Mouse (Mus musculus) forebrain, embryonic 14.5 days (tissue): ENCODE results near the gene Ubtd2. TPM values are rescaled to one million over a fixed set of nuclear protein-coding genes. Genes with fewer than 3 reads are reported as not detected.

Source experiments
- ATAC-seq: fragments of 200-750 bp; cut with Nextera tagmentation; 2 replicates; pipeline ENCODE4 v1.8.0; 2017; ENCODE audit warnings: mild to moderate bottlenecking, moderate library complexity
- DNase-seq: peaks from one replicate; pipeline ENCODE4 v3.0.0-alpha.2; 2015; ENCODE audit warnings: low spot score
- H3K27ac ChIP-seq: fragments of 300-500 bp; sonication (generic); 2 replicates; pipeline ENCODE4 v1.5.1; 2014; ENCODE audit warnings: low read depth, mild to moderate bottlenecking, control low read depth, low read length, moderate library complexity
- H3K27me3 ChIP-seq: fragments of 300-500 bp; sonication (generic); replicated peaks from 2 replicates; pipeline ENCODE4 v1.6.1; 2014; ENCODE audit warnings: low read length, control low read depth, mixed read lengths; ENCODE audit not compliant: control insufficient read depth, insufficient read depth
- H3K36me3 ChIP-seq: fragments of 300-500 bp; sonication (generic); 2 replicates; pipeline ENCODE4 v1.6.1; 2014; ENCODE audit warnings: low read length, control low read depth; ENCODE audit not compliant: control insufficient read depth, insufficient read depth
- H3K4me1 ChIP-seq: fragments of 300-500 bp; sonication (generic); 2 replicates; pipeline ENCODE4 v1.6.1; 2014; ENCODE audit warnings: antibody characterized with exemption, low read length, control low read depth; ENCODE audit not compliant: control insufficient read depth, insufficient read depth
- H3K4me2 ChIP-seq: fragments of 300-500 bp; sonication (generic); 2 replicates; pipeline ENCODE4 v1.6.1; 2014; ENCODE audit warnings: mild to moderate bottlenecking, control low read depth, low read length
- H3K4me3 ChIP-seq: fragments of 300-500 bp; sonication (generic); 2 replicates; pipeline ENCODE4 v1.5.1; 2014; ENCODE audit warnings: low read depth, low read length, control low read depth
- H3K9ac ChIP-seq: fragments of 300-500 bp; sonication (generic); 2 replicates; pipeline ENCODE4 v1.6.1; 2014; ENCODE audit warnings: mild to moderate bottlenecking, low read length, control low read depth, moderate library complexity
- H3K9me3 ChIP-seq: fragments of 300-500 bp; sonication (generic); replicated peaks from 2 replicates; pipeline ENCODE4 v1.6.1; 2016; ENCODE audit warnings: low read length, control low read depth, mixed read lengths; ENCODE audit not compliant: control insufficient read depth
- WGBS: fragments of 180-500 bp; shearing (Covaris S2); extraction: QIAGEN DNeasy Blood & Tissue Kit; methylation state at CpG from one replicate; pipeline ENCODE4 v1.1.7; 2014; 5-methylcytosine and 5-hydroxymethylcytosine counted together
- polyA plus RNA-seq: library from polyadenylated mRNA; unstranded; fragments of >200 nt; fragmentation: Nextera tagmentation; extraction: Ambion mirVana; gene quantifications from 2 replicates; pipeline ENCODE4 v1.2.1, GENCODE M21; 2014

The Ubtd2 gene
- polyA plus RNA-seq, 1 experiment from 2014 or later, result 71.7 TPM

DNA sequence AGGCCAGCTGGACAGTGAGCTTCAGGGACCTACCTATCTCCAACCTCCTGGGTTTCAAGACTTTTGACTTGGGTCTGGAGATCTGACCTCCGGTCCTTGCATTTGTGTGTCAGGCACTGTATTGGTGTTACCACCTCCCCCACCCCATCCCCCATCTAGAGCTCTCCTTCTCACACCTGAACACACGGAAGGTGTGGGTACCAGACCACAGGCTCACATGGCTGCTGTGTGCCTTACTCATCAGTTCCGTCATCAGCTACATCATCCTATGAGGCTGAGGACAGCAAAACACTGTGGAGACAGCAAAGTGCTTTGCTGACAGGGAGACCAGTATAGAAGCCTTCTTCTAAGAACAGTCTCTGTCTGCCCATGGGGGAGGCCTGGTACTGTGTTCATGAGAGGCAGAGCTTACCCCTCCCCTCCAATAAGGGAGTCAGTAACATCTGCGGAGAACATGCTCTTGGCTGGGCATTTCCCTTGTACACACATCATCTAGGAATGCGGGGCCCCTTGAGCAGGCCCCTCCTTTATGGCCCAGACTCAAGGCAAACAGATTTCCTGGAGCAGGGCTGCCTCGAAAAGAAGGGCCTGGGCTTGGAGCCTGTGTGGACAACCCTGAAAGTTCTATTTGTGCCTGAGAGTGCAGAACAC is 19.6 kb upstream of the Ubtd2 start:
- Histone ChIP-seq H3K9me3 (no peaks in the 10 kb centered on the region), H3K9ac (no peak overlapping the region), H3K27ac (no peak overlapping the region), H3K4me2 (no peak overlapping the region), H3K4me3 (no peak overlapping the region), H3K36me3 (no peaks in the 10 kb centered on the region), H3K4me1 (no peaks in the 10 kb centered on the region), H3K27me3 (no peaks in the 10 kb centered on the region)
- peak; percentile 14 for DNase-seq
- ATAC-seq, result no peak
- 75% methylated on average over 6 of the region's 6 CpGs for WGBS

DNA sequence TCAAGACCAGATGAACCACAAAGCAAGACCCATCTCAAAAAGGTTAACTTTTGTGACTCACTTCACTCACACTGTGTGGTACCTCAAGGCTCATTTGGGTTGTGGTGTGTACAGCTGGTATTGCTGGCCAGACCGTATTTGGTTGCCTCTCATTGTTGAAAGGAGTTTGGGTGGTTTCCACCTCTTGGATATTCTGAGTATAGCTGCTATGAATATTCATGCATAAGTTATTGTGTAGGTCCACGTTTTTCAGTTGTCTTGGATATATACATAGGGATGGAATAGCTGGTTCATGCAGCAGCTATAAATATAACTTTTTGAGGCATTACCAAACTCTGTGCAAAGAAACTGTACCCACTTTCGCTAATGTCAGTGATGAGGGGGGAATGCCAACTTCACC is 12.6 kb upstream of the Ubtd2 start:
- no peak overlapping the region for H3K4me3 ChIP-seq
- 80% methylated on average over 3 of the region's 3 CpGs for WGBS
- no peak overlapping the region for H3K27ac ChIP-seq
- ATAC-seq (no peak), DNase-seq (no peak)
- H3K9ac ChIP-seq, result no peak overlapping the region
- no peak overlapping the region for H3K4me2 ChIP-seq
- no peaks in the 10 kb centered on the region for H3K9me3 ChIP-seq
- no peaks in the 10 kb centered on the region; the same call in 1 of the 2 replicates for H3K27me3 ChIP-seq
- no peaks in the 10 kb centered on the region for H3K4me1 ChIP-seq
- H3K36me3 ChIP-seq, result no peaks in the 10 kb centered on the region

DNA sequence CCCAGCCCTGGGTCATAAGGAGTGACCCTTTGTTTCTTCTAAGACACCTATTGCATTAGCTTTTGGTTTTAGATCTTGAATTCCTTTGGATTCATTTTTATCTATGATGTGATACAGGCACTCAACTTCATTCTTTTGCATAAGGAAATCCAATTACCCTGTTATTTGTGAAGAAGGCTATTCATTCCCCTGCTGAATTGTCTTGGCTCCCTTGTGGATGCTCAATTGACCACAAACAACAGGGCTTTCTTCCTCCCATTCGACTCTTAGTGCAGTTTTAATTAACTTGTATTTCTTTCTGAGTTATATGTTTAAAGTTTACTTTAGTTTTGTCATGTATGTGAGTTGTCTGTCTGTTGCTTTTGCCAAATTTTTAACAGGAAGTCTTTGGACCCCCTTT is 10.9 kb upstream of the Ubtd2 start:
- H3K36me3 ChIP-seq, result no peaks in the 10 kb centered on the region

DNA sequence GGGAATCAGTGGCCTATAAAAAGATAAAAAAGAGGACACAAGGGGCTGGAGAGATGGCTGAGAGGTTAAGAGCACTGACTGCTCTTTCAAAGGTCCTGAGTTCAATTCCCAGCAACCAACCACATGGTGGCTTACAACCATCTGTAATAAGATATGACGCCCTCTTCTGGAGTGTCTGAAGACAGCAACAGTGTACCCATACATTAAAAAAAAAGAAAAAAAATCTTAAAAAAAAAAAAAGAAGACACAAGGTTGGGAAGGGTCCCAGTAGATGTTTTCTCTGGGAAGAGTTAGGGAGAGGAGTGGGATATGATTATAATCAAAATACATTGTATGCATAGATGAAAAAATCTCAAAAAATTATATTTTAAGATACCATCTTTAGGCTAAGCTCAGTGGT is 10.0 kb upstream of the Ubtd2 start:
- no peaks in the 10 kb centered on the region for H3K4me1 ChIP-seq
- no peak overlapping the region for H3K4me2 ChIP-seq
- H3K27ac ChIP-seq, result no peak overlapping the region
- ATAC-seq, result no peak
- no peak overlapping the region for H3K9ac ChIP-seq
- H3K27me3 ChIP-seq, result no peaks in the 10 kb centered on the region; the same call in 1 of the 2 replicates
- DNase-seq, result no peak
- H3K9me3 ChIP-seq, result no peaks in the 10 kb centered on the region
- no peak overlapping the region for H3K4me3 ChIP-seq
- WGBS, result 72% methylated on average over 1 of the region's 1 CpGs
- no peaks in the 10 kb centered on the region for H3K36me3 ChIP-seq

More for the DNA sequence above, 10.9 kb upstream of the Ubtd2 start:
- ATAC-seq (no peak), DNase-seq (peak; percentile 26)
- no peak overlapping the region for H3K4me3 ChIP-seq
- no peaks in the 10 kb centered on the region for H3K4me1 ChIP-seq
- H3K9ac ChIP-seq, result no peak overlapping the region
- H3K27me3 ChIP-seq, result no peaks in the 10 kb centered on the region; the same call in 1 of the 2 replicates
- H3K27ac ChIP-seq, result no peak overlapping the region
- 2% methylated on average over 1 of the region's 1 CpGs for WGBS
- no peak overlapping the region for H3K4me2 ChIP-seq
- no peaks in the 10 kb centered on the region for H3K9me3 ChIP-seq

DNA sequence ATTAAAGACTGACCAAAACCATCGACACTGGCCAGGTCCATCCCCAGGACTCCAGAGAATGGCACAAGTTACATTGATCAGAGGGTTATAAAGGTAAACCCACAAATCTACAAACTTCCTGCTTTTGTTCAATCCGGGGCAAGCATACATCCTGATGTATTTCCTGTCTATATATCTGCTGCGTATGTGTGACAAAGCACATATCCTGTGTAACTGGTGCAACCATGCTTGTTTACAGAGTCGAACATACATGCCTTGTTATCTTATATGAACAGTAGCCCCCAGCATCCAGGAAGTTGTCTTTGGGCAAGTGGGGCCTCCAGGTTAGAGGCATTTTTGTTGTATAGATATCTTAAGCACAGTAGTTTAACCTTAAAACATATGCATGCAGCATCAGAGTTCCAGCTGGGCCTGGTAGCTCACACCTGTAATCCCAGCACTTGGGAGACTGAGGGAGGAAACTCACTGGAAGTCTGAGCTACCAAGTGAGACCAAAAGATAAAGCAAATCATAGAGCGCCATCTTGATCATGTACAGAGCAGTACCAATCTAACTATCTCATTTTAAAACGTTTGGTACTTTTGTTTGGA is 9.4 kb upstream of the Ubtd2 start:
- WGBS, result 84% methylated on average over 6 of the region's 6 CpGs
- ATAC-seq, result no peak
- Histone ChIP-seq H3K4me1 (no peaks in the 10 kb centered on the region), H3K27ac (no peak overlapping the region), H3K4me2 (no peak overlapping the region), H3K4me3 (no peak overlapping the region), H3K9me3 (no peaks in the 10 kb centered on the region), H3K36me3 (no peaks in the 10 kb centered on the region), H3K9ac (no peak overlapping the region), H3K27me3 (no peaks in the 10 kb centered on the region; the same call in 1 of the 2 replicates)
- no peak for DNase-seq

DNA sequence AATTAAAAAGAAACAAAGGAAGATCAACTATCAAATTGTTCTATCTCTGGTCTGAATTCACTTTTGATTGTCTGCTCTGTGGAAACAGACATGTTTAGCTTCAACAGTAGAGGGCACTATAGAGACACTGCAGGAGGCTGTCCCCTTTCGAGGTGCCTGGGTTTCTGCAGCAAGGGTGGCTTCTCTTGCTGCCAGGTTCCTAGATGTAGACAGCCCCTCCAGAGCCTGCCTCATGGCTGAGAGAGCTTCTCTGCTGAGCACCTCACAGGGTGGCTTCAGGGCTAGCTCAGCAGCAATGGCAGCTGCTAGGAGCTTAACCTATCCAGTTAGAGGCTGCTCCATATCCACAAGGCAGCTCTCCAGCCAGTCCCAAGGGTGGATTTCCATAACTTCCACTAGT is 5.0 kb upstream of the Ubtd2 start:
- H3K27ac ChIP-seq, result no peak overlapping the region
- no peak overlapping the region for H3K4me2 ChIP-seq
- no peak overlapping the region for H3K9ac ChIP-seq
- WGBS, result 5% methylated on average over 1 of the region's 1 CpGs
- no peaks in the 10 kb centered on the region for H3K4me1 ChIP-seq
- ATAC-seq (no peak), DNase-seq (peak; percentile 85)
- H3K9me3 ChIP-seq, result no peaks in the 10 kb centered on the region
- no peaks in the 10 kb centered on the region; the same call in 1 of the 2 replicates for H3K27me3 ChIP-seq
- no peak overlapping the region for H3K4me3 ChIP-seq
- H3K36me3 ChIP-seq, result no peaks in the 10 kb centered on the region

DNA sequence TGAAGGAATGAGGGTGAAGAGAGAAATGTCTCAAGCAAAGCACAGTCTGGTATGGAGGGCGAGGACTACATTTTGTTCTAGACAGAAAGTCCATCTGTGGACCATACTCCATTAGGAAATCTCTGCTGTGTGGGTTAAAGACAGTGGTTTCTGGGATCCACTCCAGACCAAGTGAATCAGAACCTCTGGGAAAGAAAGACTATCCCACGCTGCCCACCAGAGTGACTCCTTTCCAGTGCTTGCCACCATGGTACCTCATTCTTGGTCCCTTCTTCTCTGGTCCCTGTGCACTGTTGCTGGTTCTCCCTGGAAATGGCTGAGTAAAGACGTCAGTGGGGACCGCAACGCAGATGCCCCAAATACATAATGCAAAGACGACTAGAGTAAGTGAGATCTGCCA is 3.9 kb upstream of the Ubtd2 start:
- no peaks in the 10 kb centered on the region for H3K9me3 ChIP-seq
- H3K4me3 ChIP-seq, result no peak overlapping the region
- no peak overlapping the region for H3K27ac ChIP-seq
- no peaks in the 10 kb centered on the region for H3K36me3 ChIP-seq
- WGBS, result 88% methylated on average over 6 of the region's 6 CpGs
- DNase-seq (no peak), ATAC-seq (no peak)
- no peaks in the 10 kb centered on the region for H3K27me3 ChIP-seq
- no peak overlapping the region for H3K4me2 ChIP-seq
- no peak overlapping the region for H3K9ac ChIP-seq
- peaks cover 3% of the 10 kb centered on the region; the same call in 1 of the 2 replicates for H3K4me1 ChIP-seq

DNA sequence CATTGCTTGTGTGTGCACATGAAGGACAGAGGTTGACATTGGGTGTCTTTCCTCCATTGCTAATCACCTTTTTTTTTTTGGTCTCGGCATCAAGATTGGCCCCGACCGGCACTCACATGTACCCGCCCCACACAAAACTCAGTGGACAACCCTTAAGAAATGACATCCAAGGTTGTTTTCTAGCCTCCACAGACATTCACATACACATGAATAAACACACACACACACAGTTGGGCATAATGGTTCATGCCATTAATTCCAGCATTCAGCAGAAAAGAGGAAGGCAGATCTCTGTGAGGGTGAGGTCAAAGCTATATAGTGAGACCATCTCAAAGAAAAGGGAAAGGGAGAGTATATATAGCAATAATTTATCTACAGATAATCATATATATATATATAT is 2.4 kb upstream of the Ubtd2 start:
- Histone ChIP-seq H3K4me3 (no peak overlapping the region), H3K4me2 (no peak overlapping the region), H3K36me3 (no peaks in the 10 kb centered on the region), H3K4me1 (peaks cover 13% of the 10 kb centered on the region; the same call in 1 of the 2 replicates), H3K9ac (no peak overlapping the region), H3K9me3 (no peaks in the 10 kb centered on the region), H3K27ac (no peak overlapping the region), H3K27me3 (no peaks in the 10 kb centered on the region)
- DNase-seq (no peak), ATAC-seq (no peak)
- 94% methylated on average over 4 of the region's 4 CpGs for WGBS

DNA sequence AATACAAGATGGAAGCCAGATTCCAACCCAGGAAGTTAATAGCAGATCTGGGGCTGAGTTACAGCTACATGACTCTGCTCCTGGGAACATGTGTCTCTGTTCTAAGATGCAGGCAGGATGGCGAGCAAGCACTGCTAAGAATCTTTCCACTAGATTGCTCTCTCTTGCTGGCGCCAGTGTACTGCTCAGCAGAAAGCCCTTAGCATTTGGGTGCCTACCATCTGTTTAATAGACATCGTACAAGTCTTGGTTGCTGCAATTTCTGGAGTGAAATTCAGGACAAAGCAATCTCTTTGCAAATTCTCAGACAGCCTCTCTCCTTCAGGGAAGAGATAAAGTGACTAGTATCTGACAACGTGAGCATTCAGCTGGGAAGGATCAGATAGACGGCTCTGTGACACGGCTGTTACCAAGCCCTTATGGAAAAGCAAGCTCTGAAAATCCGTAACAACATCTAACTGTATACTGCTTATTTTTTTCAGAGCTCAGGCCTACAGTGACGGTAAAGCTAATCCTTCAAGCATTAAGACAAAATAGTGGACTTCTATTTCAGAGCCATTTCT is 1.7 kb upstream of the Ubtd2 start:
- Histone ChIP-seq H3K9me3 (no peaks in the 10 kb centered on the region), H3K4me3 (no peak overlapping the region), H3K9ac (peak overlapping the region; percentile 26), H3K4me1 (peaks cover 13% of the 10 kb centered on the region; the same call in 1 of the 2 replicates), H3K27ac (no peak overlapping the region; the same call in 1 of the 2 replicates), H3K36me3 (no peaks in the 10 kb centered on the region), H3K4me2 (no peak overlapping the region), H3K27me3 (no peaks in the 10 kb centered on the region)
- ATAC-seq, result no peak
- WGBS, result 53% methylated on average over 8 of the region's 8 CpGs
- peak; percentile 33 for DNase-seq
